Mouse (Mus musculus) layer of hippocampus, adult 2 months (tissue): ENCODE results near the gene Sprtn. TPM values are rescaled to one million over a fixed set of nuclear protein-coding genes. Genes with fewer than 3 reads are reported as not detected.

Experiments
- DNase-seq, 2 experiments: peaks; one replicate each; pipeline ENCODE4 v3.0.0; 2022; ENCODE audit warnings: low spot score in 2 of 2
- H3K27ac ChIP-seq: fragments of 200-600 bp; 2 replicates; pipeline ENCODE4 v1.8.1; 2022
- H3K4me3 ChIP-seq: fragments of 200-600 bp; 2 replicates; pipeline ENCODE4 v1.8.1; 2022; ENCODE audit warnings: mild to moderate bottlenecking
- CTCF ChIP-seq: fragments of 200-600 bp; conservative IDR thresholded peaks from 2 replicates; pipeline ENCODE4 v1.8.1; 2022; ENCODE audit warnings: antibody characterized with exemption, mild to moderate bottlenecking, moderate library complexity
- total RNA-seq, 2 experiments: library from RNA; stranded (reverse); gene quantifications; 2 replicates each; pipeline ENCODE4 v1.2.3; 2021

Sprtn gene
- total RNA-seq, 2 experiments from 2014 or later = 16.8 to 17.6 TPM

GRCm38 (mm10) chr8:124872690-124873089 is 25.0 kb upstream of the Sprtn start:
- DNase-seq = no peak
- Histone ChIP-seq H3K4me3 (no peak overlapping the region), H3K27ac (no peak overlapping the region)
- no peak for TF ChIP-seq CTCF

- Histone ChIP-seq H3K27ac (no peak overlapping the region), H3K4me3 (no peak overlapping the region)
- no peak for DNase-seq
- no peak for TF ChIP-seq CTCF
Observed at GRCm38 (mm10) chr8:124878141-124878540, 19.5 kb upstream of the Sprtn start.

GRCm38 (mm10) chr8:124878946-124879526 is 18.6 kb upstream of the Sprtn start:
- Histone ChIP-seq H3K4me3 (no peak overlapping the region), H3K27ac (no peak overlapping the region)
- TF ChIP-seq CTCF = no peak
- DNase-seq = no peak

- peak; percentile 56 for TF ChIP-seq CTCF
Observed at GRCm38 (mm10) chr8:124888385-124888784, 9.3 kb upstream of the Sprtn start.

GRCm38 (mm10) chr8:124892596-124892995 is 5.1 kb upstream of the Sprtn start:
- TF ChIP-seq CTCF = no peak
- H3K4me3 ChIP-seq = no peak overlapping the region
- DNase-seq = no peak
- H3K27ac ChIP-seq = 0 out of 2 replicates have a peak overlapping the region, but pooled peaks have one; percentile 24

More at GRCm38 (mm10) chr8:124888385-124888784, 9.3 kb upstream of the Sprtn start:
- no peak for DNase-seq
- no peak overlapping the region for H3K27ac ChIP-seq
- H3K4me3 ChIP-seq = no peak overlapping the region

GRCm38 (mm10) chr8:124896010-124896631 is 1.6 kb upstream of the Sprtn start:
- H3K27ac ChIP-seq = peak overlapping the region; percentile 97
- no peak for DNase-seq
- no peak for TF ChIP-seq CTCF
- peak overlapping the region; percentile 67 for H3K4me3 ChIP-seq

DNA sequence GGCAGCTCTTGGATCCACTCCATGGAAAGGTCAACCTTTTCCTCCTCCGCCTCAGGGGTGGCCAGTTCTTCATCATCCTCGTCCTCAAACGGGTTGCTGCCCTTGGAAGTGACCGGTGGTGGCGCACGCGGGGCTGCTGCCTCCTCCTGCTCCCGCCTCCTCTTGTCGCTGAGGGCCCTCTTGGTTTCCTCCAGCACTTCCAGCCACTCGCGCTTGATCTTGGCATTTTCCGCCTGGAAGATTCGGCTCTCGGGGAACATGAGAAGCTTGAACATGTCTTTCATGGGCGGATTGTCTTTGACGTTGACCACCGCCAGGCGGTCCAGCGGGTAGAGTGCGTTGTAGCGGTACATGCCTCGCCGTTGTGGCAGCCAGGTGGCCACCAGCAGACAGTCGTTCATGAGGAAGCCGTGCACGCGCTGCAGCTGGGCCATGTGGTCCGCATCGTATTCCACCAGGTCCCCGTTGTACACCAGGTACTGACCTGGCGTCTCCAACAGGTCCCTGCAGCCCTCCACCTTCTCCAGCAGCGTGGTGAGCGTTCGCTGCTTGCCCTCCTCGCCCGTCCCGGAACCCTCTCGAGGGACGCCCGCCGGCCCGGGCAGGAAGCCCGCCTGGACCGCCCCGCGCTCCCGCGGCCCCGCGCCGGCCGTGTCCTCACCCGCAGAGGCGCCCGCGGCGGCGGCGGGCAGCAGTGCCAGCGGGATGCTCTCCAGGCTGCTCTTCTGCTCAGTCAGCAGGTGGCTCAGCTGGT is 877 bp upstream of the Sprtn start:
- Histone ChIP-seq H3K4me3 (peak overlapping the region; percentile 67), H3K27ac (peak overlapping the region; percentile 97)
- peak; percentile 68 to 70 for DNase-seq
- peak; percentile 81 for TF ChIP-seq CTCF

GRCm38 (mm10) chr8:124898251-124898905 is 692 bp downstream of the Sprtn start:
- TF ChIP-seq CTCF = no peak
- H3K4me3 ChIP-seq = peak overlapping the region; percentile 67
- peak overlapping the region; percentile 97 for H3K27ac ChIP-seq
- no peak for DNase-seq

- TF ChIP-seq CTCF = no peak
- Histone ChIP-seq H3K4me3 (no peak overlapping the region), H3K27ac (no peak overlapping the region)
- DNase-seq = no peak
Observed at GRCm38 (mm10) chr8:124903198-124903597, 5.5 kb downstream of the Sprtn start.

DNA sequence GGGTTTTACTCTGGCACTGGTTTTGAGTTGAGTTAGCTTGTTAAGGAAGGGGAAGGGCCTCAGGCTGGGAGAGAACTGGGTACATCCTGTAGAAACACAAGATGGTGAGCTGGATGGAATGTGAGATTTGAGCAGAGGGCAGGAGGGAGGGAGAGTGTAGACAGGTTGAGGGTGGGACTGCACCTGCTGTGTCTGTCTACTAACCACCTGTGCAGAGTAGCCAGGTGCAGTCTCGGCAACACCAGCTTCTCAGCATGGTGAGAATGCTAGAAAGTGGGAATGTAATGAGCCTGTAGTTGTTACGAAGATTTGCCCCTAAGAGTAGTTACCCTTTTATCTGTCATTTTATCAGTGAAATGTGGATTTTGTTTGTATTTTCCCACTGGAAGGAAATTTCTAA is 7.8 kb downstream of the Sprtn start:
- H3K27ac ChIP-seq = no peak overlapping the region
- no peak for TF ChIP-seq CTCF
- no peak overlapping the region for H3K4me3 ChIP-seq
- no peak for DNase-seq

- no peak for TF ChIP-seq CTCF
- DNase-seq = no peak
- no peak overlapping the region for H3K27ac ChIP-seq
- H3K4me3 ChIP-seq = no peak overlapping the region
Observed at GRCm38 (mm10) chr8:124909936-124910335, 12.2 kb downstream of the Sprtn start.

DNA sequence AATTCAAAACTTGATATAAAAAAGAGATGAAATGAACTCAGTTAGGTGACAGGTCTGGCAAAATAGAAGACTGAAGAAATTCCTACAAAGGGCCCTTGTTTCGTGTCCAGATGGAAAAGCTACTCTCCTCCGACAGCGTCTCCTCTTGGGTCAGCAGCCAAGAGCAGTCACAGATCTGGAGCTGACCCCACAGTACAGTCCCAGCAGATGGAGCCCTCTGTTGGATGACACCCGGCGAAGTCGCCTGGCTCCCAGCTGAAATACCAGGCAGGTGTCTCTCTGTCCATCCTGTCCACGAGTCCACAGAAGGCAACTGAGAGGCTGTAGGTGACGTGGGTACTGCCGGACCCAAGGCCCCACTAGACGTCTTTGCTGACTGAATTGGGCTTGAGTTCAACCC is 12.7 kb downstream of the Sprtn start:
- H3K27ac ChIP-seq = no peak overlapping the region
- no peak overlapping the region for H3K4me3 ChIP-seq
- no peak for DNase-seq
- TF ChIP-seq CTCF = peak; percentile 23; the same call in 1 of the 2 replicates
